Mouse (Mus musculus) embryonic fibroblast, embryonic 13.5 days (primary cell): ENCODE results near the gene Adh1.

Source experiments
- CTCF ChIP-seq: IDR thresholded peaks from 2 replicates; pipeline ENCODE4 v1.5.1; 2011; ENCODE audit warnings: mild to moderate bottlenecking, control low read depth, low read length, moderate library complexity, borderline replicate concordance; ENCODE audit not compliant: insufficient read depth
- POLR2A ChIP-seq: IDR thresholded peaks from 2 replicates; pipeline ENCODE4 v1.6.1; 2011; ENCODE audit warnings: low read depth, mild to moderate bottlenecking, control low read depth, low read length, moderate library complexity

GRCm38 (mm10) chr3:138240942-138241341 is 19.8 kb upstream of the Adh1 start:
- no peak for TF ChIP-seq CTCF
- no peak for TF ChIP-seq POLR2A
